Mouse (Mus musculus) forebrain, embryonic 13.5 days (tissue): ENCODE measurements around the gene Tap1. TPM values are rescaled to one million over a fixed set of nuclear protein-coding genes. Genes with fewer than 3 reads are reported as not detected.
"Not testable (repeated sequence)": the region's sequence is repeated elsewhere in the genome, so short reads cannot be mapped to it uniquely, and the experiment has no call there.

Experiments used
- ATAC-seq: fragments of 200-750 bp; cut with Nextera tagmentation; 2 replicates; pipeline ENCODE4 v1.8.0; 2017
- H3K27ac ChIP-seq: fragments of 300-500 bp; sonication (generic); 2 replicates; pipeline ENCODE4 v1.5.1; 2015; ENCODE audit warnings: inconsistent platforms, mild to moderate bottlenecking, moderate library complexity
- H3K27me3 ChIP-seq: fragments of 300-500 bp; sonication (generic); 2 replicates; pipeline ENCODE4 v1.6.1; 2015; ENCODE audit warnings: mild to moderate bottlenecking, inconsistent platforms
- H3K36me3 ChIP-seq: fragments of 300-500 bp; sonication (generic); 2 replicates; pipeline ENCODE4 v1.6.1; 2015; ENCODE audit warnings: mild to moderate bottlenecking, inconsistent platforms; ENCODE audit not compliant: poor library complexity, severe bottlenecking
- H3K4me1 ChIP-seq: fragments of 300-500 bp; sonication (generic); 2 replicates; pipeline ENCODE4 v1.6.1; 2015; ENCODE audit warnings: inconsistent platforms
- H3K4me2 ChIP-seq: fragments of 300-500 bp; sonication (generic); 2 replicates; pipeline ENCODE4 v1.6.1; 2015; ENCODE audit warnings: inconsistent platforms, mild to moderate bottlenecking, moderate library complexity
- H3K4me3 ChIP-seq: fragments of 300-500 bp; sonication (generic); 2 replicates; pipeline ENCODE4 v1.5.1; 2015; ENCODE audit warnings: mild to moderate bottlenecking, inconsistent platforms
- H3K9ac ChIP-seq: fragments of 300-500 bp; sonication (generic); 2 replicates; pipeline ENCODE4 v1.6.1; 2015; ENCODE audit warnings: mild to moderate bottlenecking, inconsistent platforms
- H3K9me3 ChIP-seq: fragments of 300-500 bp; sonication (generic); replicated peaks from 2 replicates; pipeline ENCODE4 v1.6.1; 2016; ENCODE audit warnings: inconsistent platforms
- WGBS: fragments of 180-500 bp; shearing (Covaris S2); methylation state at CpG from one replicate; pipeline ENCODE4 v1.1.7; 2015; 5-methylcytosine and 5-hydroxymethylcytosine counted together
- polyA plus RNA-seq: library from polyadenylated mRNA; unstranded; fragments of >200 nt; fragmentation: Nextera tagmentation; extraction: Ambion mirVana; gene quantifications from 2 replicates; pipeline ENCODE4 v1.2.1, GENCODE M21; 2015

The Tap1 gene
- polyA plus RNA-seq, 1 experiment from 2014 or later: 0.84 TPM

- not testable (repeated sequence) for H3K9me3 ChIP-seq, ATAC-seq, H3K4me1 ChIP-seq, H3K4me2 ChIP-seq, H3K4me3 ChIP-seq, H3K9ac ChIP-seq, H3K27me3 ChIP-seq, H3K36me3 ChIP-seq, H3K27ac ChIP-seq
- 92% methylated on average over 7 of the region's 16 CpGs for WGBS
Observed at GRCm38 (mm10) chr17:34220401-34220800, 33.0 kb downstream of the Tap1 start.

DNA sequence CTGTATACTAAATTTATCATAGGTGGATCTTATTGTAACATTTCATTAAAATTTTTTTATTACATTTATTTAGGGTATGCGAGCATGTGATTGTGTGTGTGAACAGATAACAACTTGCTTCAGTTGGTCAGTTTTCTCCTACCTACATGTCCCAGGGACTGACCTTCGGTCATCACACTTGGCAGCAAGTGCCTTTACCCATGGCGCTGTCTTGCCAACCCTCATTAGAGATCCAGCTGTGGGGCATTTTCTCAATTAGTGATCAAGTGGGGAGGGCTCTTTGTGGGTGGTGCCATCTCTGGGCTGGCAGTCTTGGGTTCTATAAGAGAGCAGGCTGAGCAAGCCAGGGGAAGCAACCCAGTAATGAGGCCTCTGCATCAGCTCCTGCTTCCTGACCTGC lies 37.5 kb downstream of the Tap1 start:
- WGBS: 92% methylated on average over 3 of the region's 3 CpGs
- Histone ChIP-seq H3K4me2 (no peak overlapping the region), H3K9me3 (0 out of 2 replicates have a peak, but pooled peaks cover 4% of the 10 kb centered on the region), H3K4me1 (no peaks in the 10 kb centered on the region), H3K36me3 (no peaks in the 10 kb centered on the region), H3K27ac (no peak overlapping the region), H3K4me3 (no peak overlapping the region), H3K27me3 (no peaks in the 10 kb centered on the region), H3K9ac (no peak overlapping the region)
- ATAC-seq: no peak

DNA sequence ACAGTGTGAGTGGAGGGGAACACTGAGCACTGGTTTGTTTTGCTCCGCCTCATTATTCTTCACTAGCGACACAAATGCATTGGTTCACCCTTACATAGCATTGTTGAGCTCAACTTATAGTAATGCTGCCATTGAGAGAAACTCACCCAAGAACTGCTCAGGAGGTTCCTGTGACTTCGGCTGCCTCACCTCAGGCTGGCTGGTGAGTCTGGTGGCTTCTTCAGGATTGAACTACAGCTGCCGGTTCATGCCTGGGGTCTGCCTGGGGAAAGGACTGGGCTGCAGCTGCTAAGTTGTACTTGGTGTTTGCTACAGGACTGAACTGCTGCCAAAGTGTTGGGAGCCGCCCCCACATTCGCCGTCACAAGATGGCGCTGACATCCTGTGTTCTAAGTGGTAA lies 38.1 kb downstream of the Tap1 start:
- no peaks in the 10 kb centered on the region for H3K36me3 ChIP-seq
- 97% methylated on average over 8 of the region's 8 CpGs for WGBS
- H3K9me3 ChIP-seq: 0 out of 2 replicates have a peak, but pooled peaks cover 4% of the 10 kb centered on the region
- H3K27ac ChIP-seq: no peak overlapping the region
- no peaks in the 10 kb centered on the region for H3K27me3 ChIP-seq
- H3K4me2 ChIP-seq: no peak overlapping the region
- ATAC-seq: no peak
- H3K4me1 ChIP-seq: no peaks in the 10 kb centered on the region
- no peak overlapping the region for H3K4me3 ChIP-seq
- H3K9ac ChIP-seq: no peak overlapping the region

- not testable (repeated sequence) for H3K4me2 ChIP-seq, H3K27ac ChIP-seq, H3K9ac ChIP-seq, H3K4me1 ChIP-seq, H3K9me3 ChIP-seq, ATAC-seq, H3K4me3 ChIP-seq, H3K27me3 ChIP-seq, H3K36me3 ChIP-seq
- WGBS: 95% methylated on average over 17 of the region's 23 CpGs
Observed at GRCm38 (mm10) chr17:34225911-34226310, 38.6 kb downstream of the Tap1 start.

DNA sequence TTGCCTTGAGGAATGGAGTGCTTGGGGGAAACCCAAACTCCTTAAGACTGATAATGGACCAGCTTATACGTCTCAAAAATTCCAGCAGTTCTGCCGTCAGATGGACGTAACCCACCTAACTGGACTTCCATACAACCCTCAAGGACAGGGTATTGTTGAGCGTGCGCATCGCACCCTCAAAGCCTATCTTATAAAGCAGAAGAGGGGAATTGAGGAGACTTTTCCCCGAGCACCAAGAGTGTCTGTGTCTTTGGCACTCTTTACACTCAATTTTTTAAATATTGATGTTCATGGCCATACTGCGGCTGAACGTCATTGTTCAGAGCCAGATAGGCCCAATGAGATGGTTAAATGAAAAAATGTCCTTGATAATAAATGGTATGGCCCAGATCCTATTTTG lies 43.6 kb downstream of the Tap1 start:
- not testable (repeated sequence) for H3K9me3 ChIP-seq, ATAC-seq, H3K9ac ChIP-seq, H3K27ac ChIP-seq, H3K36me3 ChIP-seq, H3K4me2 ChIP-seq, H3K4me3 ChIP-seq, H3K4me1 ChIP-seq, H3K27me3 ChIP-seq
- 93% methylated on average over 9 of the region's 9 CpGs for WGBS

GRCm38 (mm10) chr17:34232021-34232420 lies 44.7 kb downstream of the Tap1 start:
- H3K36me3 ChIP-seq, H3K4me2 ChIP-seq, H3K9ac ChIP-seq, ATAC-seq, H3K4me1 ChIP-seq, H3K27me3 ChIP-seq, H3K9me3 ChIP-seq, H3K4me3 ChIP-seq, H3K27ac ChIP-seq: not testable (repeated sequence)
- WGBS: 90% methylated on average over 7 of the region's 7 CpGs

- no peaks in the 10 kb centered on the region for H3K36me3 ChIP-seq
- no peak overlapping the region for H3K4me3 ChIP-seq
- H3K27me3 ChIP-seq: no peaks in the 10 kb centered on the region
- no peak overlapping the region for H3K9ac ChIP-seq
- ATAC-seq: 0 out of 2 replicates have a peak, but pooled peaks have one; percentile 21
- no peak overlapping the region for H3K27ac ChIP-seq
- 51% methylated on average over 9 of the region's 9 CpGs for WGBS
- H3K4me1 ChIP-seq: no peaks in the 10 kb centered on the region
- no peaks in the 10 kb centered on the region for H3K9me3 ChIP-seq
- no peak overlapping the region for H3K4me2 ChIP-seq
Observed at GRCm38 (mm10) chr17:34234926-34235325, 47.6 kb downstream of the Tap1 start.

GRCm38 (mm10) chr17:34236691-34237090 lies 49.3 kb downstream of the Tap1 start:
- Histone ChIP-seq H3K36me3 (no peaks in the 10 kb centered on the region), H3K4me3 (no peak overlapping the region), H3K27ac (no peak overlapping the region), H3K4me2 (no peak overlapping the region), H3K27me3 (no peaks in the 10 kb centered on the region), H3K9ac (no peak overlapping the region), H3K4me1 (no peaks in the 10 kb centered on the region), H3K9me3 (0 out of 2 replicates have a peak, but pooled peaks cover 4% of the 10 kb centered on the region)
- 87% methylated on average over 5 of the region's 5 CpGs for WGBS
- ATAC-seq: no peak

DNA sequence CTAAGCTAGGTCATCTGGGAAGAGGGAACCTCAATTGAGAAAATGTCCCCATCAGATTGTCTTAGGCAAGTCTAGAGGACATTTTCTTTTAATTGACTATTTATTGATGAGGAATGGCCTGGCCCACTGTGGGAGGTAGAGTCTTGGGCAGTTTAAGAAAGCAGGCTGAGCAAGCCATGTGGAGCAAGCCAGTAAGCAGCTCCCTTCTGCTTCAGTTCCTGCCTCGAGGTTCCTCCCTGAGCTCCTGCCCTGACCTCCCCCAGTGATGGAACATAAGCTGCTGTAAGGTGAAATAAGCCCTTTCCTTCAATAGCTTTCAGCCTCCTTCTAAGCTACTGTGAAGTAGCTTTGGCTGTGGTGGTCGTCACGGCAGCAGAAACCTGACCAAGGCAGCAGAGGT lies 50.4 kb downstream of the Tap1 start:
- WGBS: 71% methylated on average over 3 of the region's 3 CpGs
- H3K4me1 ChIP-seq: no peaks in the 10 kb centered on the region
- H3K36me3 ChIP-seq: no peaks in the 10 kb centered on the region
- no peak overlapping the region for H3K9ac ChIP-seq
- H3K9me3 ChIP-seq: 0 out of 2 replicates have a peak, but pooled peaks cover 6% of the 10 kb centered on the region
- H3K4me3 ChIP-seq: no peak overlapping the region
- H3K27ac ChIP-seq: no peak overlapping the region
- H3K27me3 ChIP-seq: no peaks in the 10 kb centered on the region
- H3K4me2 ChIP-seq: no peak overlapping the region
- ATAC-seq: no peak

DNA sequence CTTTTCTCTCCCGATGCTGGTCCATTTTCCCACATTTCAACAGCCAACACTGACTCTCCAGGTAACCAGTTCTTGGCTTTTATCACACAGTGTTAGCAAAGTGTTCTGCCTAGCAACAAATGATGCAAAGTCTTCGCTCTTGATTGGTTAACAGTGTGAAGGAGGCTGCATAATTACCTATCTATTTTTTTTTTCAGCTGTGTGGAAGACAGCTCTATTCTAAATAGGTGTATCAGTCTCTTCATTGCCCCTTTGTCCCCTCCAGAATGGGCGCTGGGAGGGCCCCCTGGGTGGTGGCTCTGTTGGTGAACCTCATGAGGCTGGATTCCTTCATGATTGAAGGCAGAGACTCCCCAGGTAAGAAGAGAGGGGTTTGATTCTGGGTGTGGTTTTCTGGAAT lies 51.4 kb downstream of the Tap1 start, which contains the start of gene H2-Ob:
Gene H2-Ob, plus strand, starts transcription at position 198 of the 400 bp plus-strand sequence.
- Histone ChIP-seq H3K9ac (no peak within 1 kb of the TSS), H3K36me3 (no peaks in the 10 kb centered on the region), H3K4me3 (no peak within 1 kb of the TSS), H3K9me3 (0 out of 2 replicates have a peak, but pooled peaks cover 6% of the 10 kb centered on the region), H3K27ac (no peak within 1 kb of the TSS), H3K4me1 (no peaks in the 10 kb centered on the region), H3K4me2 (no peak within 1 kb of the TSS), H3K27me3 (no peaks in the 10 kb centered on the region)
- no peak for ATAC-seq
- WGBS: 61% methylated on average over 3 of the region's 3 CpGs

DNA sequence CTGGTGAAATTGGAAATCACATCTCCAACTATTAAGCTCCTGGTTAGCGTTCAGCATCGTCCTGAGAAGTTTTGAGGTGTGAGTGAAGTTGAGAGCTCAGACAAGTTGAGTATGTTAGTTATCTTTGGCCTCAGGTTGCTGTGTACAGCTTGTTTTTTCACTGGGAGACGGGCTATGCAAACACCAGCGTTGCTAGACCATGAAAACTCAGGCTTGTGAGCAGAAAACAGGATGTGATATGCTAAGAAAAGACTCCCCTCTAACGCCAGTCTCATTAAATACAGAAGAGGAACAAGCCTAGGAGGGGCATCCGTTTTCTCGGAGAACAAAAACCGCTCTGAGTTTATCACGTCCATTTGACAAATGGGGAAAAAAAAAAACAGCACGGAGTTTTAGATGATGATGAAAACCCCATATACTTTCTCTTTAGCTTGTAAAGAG lies 52.3 kb downstream of the Tap1 start:
- Histone ChIP-seq H3K4me1 (no peaks in the 10 kb centered on the region), H3K4me2 (no peak overlapping the region), H3K36me3 (no peaks in the 10 kb centered on the region), H3K9ac (no peak overlapping the region), H3K27ac (no peak overlapping the region), H3K4me3 (no peak overlapping the region), H3K9me3 (0 out of 2 replicates have a peak, but pooled peaks cover 6% of the 10 kb centered on the region), H3K27me3 (no peaks in the 10 kb centered on the region)
- 76% methylated on average over 10 of the region's 10 CpGs for WGBS
- ATAC-seq: no peak

- no peak overlapping the region for H3K4me3 ChIP-seq
- 70% methylated on average over 3 of the region's 3 CpGs for WGBS
- no peaks in the 10 kb centered on the region for H3K4me1 ChIP-seq
- H3K27me3 ChIP-seq: no peaks in the 10 kb centered on the region
- no peak overlapping the region for H3K9ac ChIP-seq
- no peak overlapping the region for H3K4me2 ChIP-seq
- ATAC-seq: no peak
- no peak overlapping the region for H3K27ac ChIP-seq
- 0 out of 2 replicates have a peak, but pooled peaks cover 6% of the 10 kb centered on the region for H3K9me3 ChIP-seq
- H3K36me3 ChIP-seq: no peaks in the 10 kb centered on the region
Observed at GRCm38 (mm10) chr17:34240366-34240765, 53.0 kb downstream of the Tap1 start.

DNA sequence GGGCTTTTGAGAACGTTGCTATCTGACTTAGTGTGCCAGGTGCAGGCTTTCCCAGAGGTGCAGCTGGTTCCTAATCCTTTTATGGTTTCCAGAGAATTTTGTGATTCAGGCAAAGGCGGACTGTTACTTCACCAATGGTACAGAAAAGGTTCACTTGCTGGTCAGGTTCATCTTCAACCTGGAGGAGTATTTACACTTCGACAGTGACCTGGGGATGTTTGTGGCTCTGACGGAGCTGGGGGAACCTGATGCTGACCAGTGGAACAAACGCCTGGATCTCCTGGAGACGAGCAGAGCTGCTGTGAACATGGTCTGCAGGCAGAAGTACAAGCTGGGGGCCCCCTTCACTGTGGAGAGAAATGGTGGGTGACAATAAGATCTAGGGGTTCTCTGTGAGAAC lies 53.6 kb downstream of the Tap1 start:
- H3K9ac ChIP-seq: no peak overlapping the region
- H3K36me3 ChIP-seq: no peaks in the 10 kb centered on the region
- no peak for ATAC-seq
- H3K9me3 ChIP-seq: 0 out of 2 replicates have a peak, but pooled peaks cover 6% of the 10 kb centered on the region
- no peaks in the 10 kb centered on the region for H3K27me3 ChIP-seq
- 86% methylated on average over 6 of the region's 6 CpGs for WGBS
- H3K4me1 ChIP-seq: no peaks in the 10 kb centered on the region
- H3K4me3 ChIP-seq: no peak overlapping the region
- no peak overlapping the region for H3K4me2 ChIP-seq
- H3K27ac ChIP-seq: no peak overlapping the region
